Mouse (Mus musculus): ENCODE measurements around the gene Kctd4. TPM values are rescaled to one million over a fixed set of nuclear protein-coding genes. Genes with fewer than 3 reads are reported as not detected.
A peak's percentile ranks its signal among the peaks of the same experiment; 100 is the strongest.

Kctd4 gene
- total and polyA plus RNA-seq, 2 experiments from 2014 or later: 13.1 to 18.6 TPM

- Histone ChIP-seq H3K27me3 (ENCODE audit: insufficient read depth, low read length) (no peaks in the 10 kb centered on the region), H3K36me3 (ENCODE audit: insufficient read depth) (no peaks in the 10 kb centered on the region; the same call in 1 of the 2 replicates), H3K4me2 (ENCODE audit: low read depth) (no peak overlapping the region), H3K9ac (no peak overlapping the region), H3K4me3 (ENCODE audit: low read depth, low read length) (no peak overlapping the region), H3K27ac (ENCODE audit: low read depth, low read length) (peak overlapping the region; percentile 29; the same call in 1 of the 2 replicates), H3K9me3 (ENCODE audit: low read length) (no peaks in the 10 kb centered on the region), H3K4me1 (ENCODE audit: insufficient read depth) (peaks cover 6% of the 10 kb centered on the region)
- DNase-seq (peak; percentile 43), ATAC-seq (peak; percentile 87)
- TF ChIP-seq CTCF (IDR thresholded peaks at IDR 0.05; ENCODE audit: low read depth): no peak
- WGBS: 45% methylated on average over 4 of the region's 4 CpGs
These were observed 30.3 kb downstream of the Kctd4 start for GRCm38 (mm10) chr14:75985112-75985511.

GRCm38 (mm10) chr14:75986878-75987483 lies 32.2 kb downstream of the Kctd4 start:
- Histone ChIP-seq H3K36me3 (ENCODE audit: insufficient read depth) (no peaks in the 10 kb centered on the region), H3K9ac (no peak overlapping the region), H3K4me3 (ENCODE audit: low read depth, low read length) (no peak overlapping the region), H3K4me1 (ENCODE audit: insufficient read depth) (peaks cover 6% of the 10 kb centered on the region), H3K4me2 (ENCODE audit: low read depth) (no peak overlapping the region), H3K9me3 (ENCODE audit: low read length) (no peaks in the 10 kb centered on the region), H3K27me3 (ENCODE audit: insufficient read depth, low read length) (no peaks in the 10 kb centered on the region), H3K27ac (ENCODE audit: low read depth, low read length) (no peak overlapping the region)
- no peak for ATAC-seq
- no peak for DNase-seq
- no peak for TF ChIP-seq CTCF (IDR thresholded peaks at IDR 0.05; ENCODE audit: low read depth)
- 83% methylated on average over 7 of the region's 7 CpGs for WGBS

- peaks cover 6% of the 10 kb centered on the region for H3K4me1 ChIP-seq (ENCODE audit: insufficient read depth)
- H3K27ac ChIP-seq (ENCODE audit: low read depth, low read length): no peak overlapping the region
- no peaks in the 10 kb centered on the region for H3K9me3 ChIP-seq (ENCODE audit: low read length)
- H3K36me3 ChIP-seq (ENCODE audit: insufficient read depth): no peaks in the 10 kb centered on the region
- H3K4me2 ChIP-seq (ENCODE audit: low read depth): no peak overlapping the region
- TF ChIP-seq CTCF (IDR thresholded peaks at IDR 0.05; ENCODE audit: low read depth): no peak
- ATAC-seq: no peak
- WGBS: 97% methylated on average over 1 of the region's 1 CpGs
- no peak overlapping the region for H3K4me3 ChIP-seq (ENCODE audit: low read depth, low read length)
- H3K9ac ChIP-seq: no peak overlapping the region
- DNase-seq: no peak
- no peaks in the 10 kb centered on the region for H3K27me3 ChIP-seq (ENCODE audit: insufficient read depth, low read length)
These were observed 34.4 kb downstream of the Kctd4 start for GRCm38 (mm10) chr14:75989168-75989567.

- H3K4me1 ChIP-seq (ENCODE audit: insufficient read depth): no peaks in the 10 kb centered on the region
- H3K9ac ChIP-seq: no peak overlapping the region
- H3K9me3 ChIP-seq (ENCODE audit: low read length): no peaks in the 10 kb centered on the region
- WGBS: 97% methylated on average over 6 of the region's 6 CpGs
- DNase-seq (no peak), ATAC-seq (no peak)
- no peak overlapping the region for H3K4me2 ChIP-seq (ENCODE audit: low read depth)
- H3K27ac ChIP-seq (ENCODE audit: low read depth, low read length): no peak overlapping the region
- no peaks in the 10 kb centered on the region for H3K36me3 ChIP-seq (ENCODE audit: insufficient read depth)
- H3K27me3 ChIP-seq (ENCODE audit: insufficient read depth, low read length): no peaks in the 10 kb centered on the region
- no peak overlapping the region for H3K4me3 ChIP-seq (ENCODE audit: low read depth, low read length)
- no peak for TF ChIP-seq CTCF (IDR thresholded peaks at IDR 0.05; ENCODE audit: low read depth)
These were observed 36.1 kb downstream of the Kctd4 start for GRCm38 (mm10) chr14:75990936-75991335.

- DNase-seq: no peak
- no peaks in the 10 kb centered on the region for H3K27me3 ChIP-seq (ENCODE audit: insufficient read depth, low read length)
- H3K4me3 ChIP-seq (ENCODE audit: low read depth, low read length): no peak overlapping the region
- H3K36me3 ChIP-seq (ENCODE audit: insufficient read depth): no peaks in the 10 kb centered on the region
- no peak overlapping the region for H3K9ac ChIP-seq
- H3K9me3 ChIP-seq (ENCODE audit: low read length): no peaks in the 10 kb centered on the region
- no peak overlapping the region for H3K4me2 ChIP-seq (ENCODE audit: low read depth)
- no peak overlapping the region for H3K27ac ChIP-seq (ENCODE audit: low read depth, low read length)
- no peak for TF ChIP-seq CTCF (IDR thresholded peaks at IDR 0.05; ENCODE audit: low read depth)
- ATAC-seq: no peak
- WGBS: 95% methylated on average over 4 of the region's 4 CpGs
- H3K4me1 ChIP-seq (ENCODE audit: insufficient read depth): no peaks in the 10 kb centered on the region
These were observed 37.6 kb downstream of the Kctd4 start for GRCm38 (mm10) chr14:75992371-75992770.

GRCm38 (mm10) chr14:75998082-75998481 lies 43.3 kb downstream of the Kctd4 start:
- ATAC-seq (no peak), DNase-seq (no peak)
- Histone ChIP-seq H3K9me3 (ENCODE audit: low read length) (no peaks in the 10 kb centered on the region), H3K27me3 (ENCODE audit: insufficient read depth, low read length) (no peaks in the 10 kb centered on the region), H3K36me3 (ENCODE audit: insufficient read depth) (no peaks in the 10 kb centered on the region), H3K4me2 (ENCODE audit: low read depth) (no peak overlapping the region), H3K4me3 (ENCODE audit: low read depth, low read length) (no peak overlapping the region), H3K9ac (no peak overlapping the region), H3K4me1 (ENCODE audit: insufficient read depth) (no peaks in the 10 kb centered on the region), H3K27ac (ENCODE audit: low read depth, low read length) (no peak overlapping the region)
- WGBS: 70% methylated on average over 1 of the region's 1 CpGs
- no peak for TF ChIP-seq CTCF (IDR thresholded peaks at IDR 0.05; ENCODE audit: low read depth)

- TF ChIP-seq CTCF (IDR thresholded peaks at IDR 0.05; ENCODE audit: low read depth): no peak
- no peaks in the 10 kb centered on the region for H3K27me3 ChIP-seq (ENCODE audit: insufficient read depth, low read length)
- DNase-seq: no peak
- WGBS: 74% methylated on average over 4 of the region's 4 CpGs
- no peak overlapping the region for H3K9ac ChIP-seq
- H3K9me3 ChIP-seq (ENCODE audit: low read length): no peaks in the 10 kb centered on the region
- H3K36me3 ChIP-seq (ENCODE audit: insufficient read depth): peaks cover 2% of the 10 kb centered on the region; the same call in 1 of the 2 replicates
- ATAC-seq: no peak
- H3K4me1 ChIP-seq (ENCODE audit: insufficient read depth): no peaks in the 10 kb centered on the region
- no peak overlapping the region for H3K4me2 ChIP-seq (ENCODE audit: low read depth)
- H3K27ac ChIP-seq (ENCODE audit: low read depth, low read length): no peak overlapping the region
- H3K4me3 ChIP-seq (ENCODE audit: low read depth, low read length): no peak overlapping the region
These were observed 47.0 kb downstream of the Kctd4 start for GRCm38 (mm10) chr14:76001781-76002180.
